Mouse (Mus musculus) lung, postnatal 0 days (tissue): Measurements from ENCODE around the gene Ngfr.

Experiments
- CTCF ChIP-seq: IDR thresholded peaks from 2 replicates; pipeline ENCODE4 v1.5.1; 2016; ENCODE audit warnings: antibody characterized with exemption, mild to moderate bottlenecking
- EP300 ChIP-seq: IDR thresholded peaks from 2 replicates; pipeline ENCODE4 v1.6.1; 2016; ENCODE audit warnings: antibody characterized with exemption, mild to moderate bottlenecking, control low read depth

DNA sequence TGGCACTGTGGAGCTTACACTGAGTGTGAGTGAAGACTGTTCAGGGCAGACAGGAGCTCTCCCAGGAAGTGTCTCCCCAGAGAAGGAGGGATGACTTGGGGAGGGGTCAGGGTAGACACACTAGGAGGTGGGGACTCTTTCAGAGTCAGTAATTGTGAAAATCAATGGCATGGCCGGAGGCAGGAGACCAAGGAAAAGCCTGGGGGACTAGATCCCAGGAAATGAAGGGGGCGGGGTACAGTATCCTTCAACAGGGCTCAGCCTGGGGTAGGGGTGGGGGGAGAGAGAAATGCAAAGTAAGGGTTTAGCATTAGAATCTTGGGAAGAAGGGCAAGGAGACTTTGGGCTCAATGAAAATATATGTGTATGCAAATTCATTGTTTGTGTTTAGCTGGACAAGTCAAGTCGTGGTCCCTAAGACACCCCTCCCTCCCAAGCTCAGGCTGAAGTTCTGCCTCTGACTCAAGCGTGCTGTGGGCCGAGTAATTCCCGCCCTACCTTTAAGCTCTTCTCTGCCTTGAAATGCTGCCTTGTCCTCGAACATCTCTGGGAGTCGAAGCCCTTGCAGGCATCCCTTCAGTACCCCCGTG lies 34.1 kb upstream of the Ngfr start:
- TF ChIP-seq CTCF (no peak), EP300 (no peak)
